Mouse (Mus musculus) thymus, adult 2 months (tissue): ENCODE measurements at regions not wholly inside any gene's neighbourhood (a gene's known extent, or its start where the extent isn't known, plus 50 kb on each side); places are given as distances from the start of the nearest gene placed in this dataset.

ENCODE experiments used
- CTCF ChIP-seq: fragments of 200-500 bp; IDR thresholded peaks from 2 replicates; pipeline ENCODE4 v1.5.1; 2012; ENCODE audit warnings: mild to moderate bottlenecking, control low read depth, low read length, moderate library complexity, borderline replicate concordance; ENCODE audit not compliant: control insufficient read depth, poor library complexity, insufficient read depth; ENCODE audit errors: extremely low read depth
- POLR2A ChIP-seq: fragments of 200-500 bp; IDR thresholded peaks from 2 replicates; pipeline ENCODE4 v1.6.1; 2012; ENCODE audit warnings: mild to moderate bottlenecking, low read length, control low read depth, moderate library complexity; ENCODE audit not compliant: control insufficient read depth, poor library complexity, insufficient read depth; ENCODE audit errors: extremely low read depth

GRCm38 (mm10) chr11:113180008-113180407 lies 398.0 kb downstream of the Sox9 start:
- TF ChIP-seq POLR2A = no peak
- no peak for TF ChIP-seq CTCF
